Mouse (Mus musculus): ENCODE results near the gene Il27ra. TPM values are rescaled to one million over a fixed set of nuclear protein-coding genes. Genes with fewer than 3 reads are reported as not detected.

The Il27ra gene
- polyA plus RNA-seq, 1 experiment from 2014 or later, result 0.66 TPM

GRCm38 (mm10) chr8:84001281-84002000 is 40.9 kb downstream of the Il27ra start, which contains the start of gene 1700067K01Rik:
1700067K01Rik (plus strand) TSS chr8:84001502.
- 0 out of 2 replicates have a peak, but pooled peaks cover 5% of the 10 kb centered on the region for H3K27me3 ChIP-seq
- H3K4me3 ChIP-seq, result peak within 1 kb of the TSS; percentile 23
- ATAC-seq (ENCODE audit: insufficient number of reproducible peaks, insufficient read depth, low FRiP score, low TSS enrichment, low read depth), result no peak
- H3K9me3 ChIP-seq, result no peaks in the 10 kb centered on the region
- H3K4me2 ChIP-seq, result peak within 1 kb of the TSS; percentile 46
- H3K4me1 ChIP-seq, result peaks cover 49% of the 10 kb centered on the region
- H3K27ac ChIP-seq, result no peak within 1 kb of the TSS
- H3K36me3 ChIP-seq, result peaks cover 24% of the 10 kb centered on the region
- WGBS, result 26% methylated on average over 61 of the region's 61 CpGs
- H3K9ac ChIP-seq, result peak within 1 kb of the TSS; percentile 53

DNA sequence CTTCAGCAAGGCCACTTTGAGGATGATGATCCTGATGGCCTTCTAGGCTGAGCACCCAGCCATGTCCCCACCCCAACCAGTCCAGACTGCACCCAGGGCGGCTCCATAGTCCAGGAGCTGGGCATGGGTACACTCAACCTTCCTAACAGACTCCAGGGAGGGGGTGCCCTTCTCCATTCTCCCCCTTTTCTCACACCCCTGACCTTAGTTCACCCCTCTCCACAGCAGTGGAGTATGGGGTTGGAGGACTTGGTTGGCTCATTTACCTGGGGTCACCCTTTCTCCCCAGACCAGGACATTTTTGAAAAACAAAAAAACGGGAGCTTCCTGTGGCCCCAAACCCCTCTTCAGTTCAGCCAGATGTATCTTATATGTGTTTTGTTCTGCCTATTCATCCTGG is 42.6 kb downstream of the Il27ra start:
- peak overlapping the region; percentile 82; the same call in 1 of the 2 replicates for H3K4me3 ChIP-seq
- H3K4me2 ChIP-seq, result peak overlapping the region; percentile 77
- no peak overlapping the region for H3K27ac ChIP-seq
- ATAC-seq (ENCODE audit: insufficient number of reproducible peaks, insufficient read depth, low FRiP score, low TSS enrichment, low read depth), result no peak
- H3K9me3 ChIP-seq, result no peaks in the 10 kb centered on the region
- peaks cover 28% of the 10 kb centered on the region for H3K36me3 ChIP-seq
- peak overlapping the region; percentile 83 for H3K9ac ChIP-seq
- 0 out of 2 replicates have a peak, but pooled peaks cover 5% of the 10 kb centered on the region for H3K27me3 ChIP-seq
- peaks cover 52% of the 10 kb centered on the region for H3K4me1 ChIP-seq
- WGBS, result 92% methylated on average over 2 of the region's 2 CpGs

DNA sequence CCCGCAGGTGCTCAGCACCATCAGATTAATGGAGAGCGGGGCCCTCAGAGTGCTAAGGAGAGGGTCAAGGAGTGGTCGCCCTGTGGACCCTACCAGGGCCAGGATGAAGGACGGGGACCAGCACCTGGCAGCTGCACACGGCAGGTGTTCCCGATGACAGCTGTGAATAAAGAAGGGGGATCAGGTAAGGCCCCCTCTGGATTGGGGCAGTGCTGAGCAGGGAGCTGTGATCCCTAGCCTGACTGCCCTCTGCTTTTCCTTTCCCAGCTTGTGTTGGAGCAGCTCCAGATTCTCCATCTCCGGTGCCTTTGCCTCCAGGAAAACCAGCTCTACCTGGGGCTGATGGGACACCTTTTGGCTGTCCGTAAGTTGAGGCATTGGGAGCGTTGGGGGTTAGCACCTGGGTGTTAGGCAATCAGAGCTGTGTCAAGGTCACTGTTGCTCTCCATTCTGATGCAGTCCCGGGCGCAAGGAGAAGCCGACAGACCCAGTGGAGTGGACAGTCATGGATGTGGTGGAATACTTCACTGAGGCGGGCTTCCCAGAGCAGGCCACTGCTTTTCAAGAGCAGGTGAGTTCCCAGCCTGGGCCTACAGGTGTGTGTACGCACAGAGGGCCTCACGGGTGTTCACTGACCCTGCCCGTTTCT is 43.2 kb downstream of the Il27ra start:
- no peak overlapping the region for H3K27ac ChIP-seq
- H3K9me3 ChIP-seq, result no peaks in the 10 kb centered on the region
- H3K4me1 ChIP-seq, result peaks cover 50% of the 10 kb centered on the region
- ATAC-seq (ENCODE audit: insufficient number of reproducible peaks, insufficient read depth, low FRiP score, low TSS enrichment, low read depth), result no peak
- WGBS, result 62% methylated on average over 16 of the region's 16 CpGs
- H3K4me2 ChIP-seq, result peak overlapping the region; percentile 77
- H3K4me3 ChIP-seq, result peak overlapping the region; percentile 82
- peak overlapping the region; percentile 83 for H3K9ac ChIP-seq
- H3K27me3 ChIP-seq, result 0 out of 2 replicates have a peak, but pooled peaks cover 5% of the 10 kb centered on the region
- peaks cover 34% of the 10 kb centered on the region for H3K36me3 ChIP-seq

DNA sequence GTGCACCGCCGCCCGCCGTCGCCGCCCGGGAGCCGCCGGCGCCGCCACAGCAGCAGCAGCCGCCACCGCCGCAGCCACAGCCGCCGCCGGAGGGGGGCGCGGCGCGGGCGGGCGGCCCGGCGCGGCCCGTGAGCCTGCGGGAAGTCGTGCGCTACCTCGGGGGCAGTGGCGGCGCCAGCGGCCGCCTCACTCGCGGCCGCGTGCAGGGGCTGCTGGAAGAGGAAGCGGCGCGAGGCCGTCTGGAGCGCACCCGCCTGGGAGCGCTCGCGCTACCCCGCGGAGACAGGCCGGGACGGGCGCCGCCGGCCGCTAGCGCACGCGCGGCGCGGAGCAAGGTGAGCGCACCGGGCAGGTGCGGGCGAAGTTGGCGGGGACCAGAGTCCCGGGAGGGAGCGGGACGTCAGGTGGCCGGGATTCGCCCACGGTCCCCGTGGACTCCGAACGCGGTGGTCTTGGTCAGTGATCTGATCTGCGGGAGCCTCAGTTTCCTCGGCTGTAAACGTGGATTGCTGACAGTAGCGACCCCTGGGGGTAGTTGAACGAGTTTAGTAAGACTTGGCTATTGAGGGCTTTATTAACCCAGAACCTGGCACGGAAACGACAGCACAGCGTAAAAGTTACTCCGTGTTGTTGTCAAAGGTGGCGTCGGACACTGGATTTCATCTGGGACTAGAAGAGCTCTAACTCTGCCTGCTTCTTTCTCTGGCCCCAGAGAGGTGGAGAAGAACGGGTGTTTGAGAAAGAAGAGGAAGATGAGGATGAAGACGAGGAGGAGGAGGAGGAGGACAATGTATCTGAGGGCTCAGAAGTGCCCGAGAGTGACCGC is 43.9 kb downstream of the Il27ra start:
- H3K4me1 ChIP-seq, result peaks cover 44% of the 10 kb centered on the region
- H3K4me2 ChIP-seq, result peak overlapping the region; percentile 77
- no peak for ATAC-seq (ENCODE audit: insufficient number of reproducible peaks, insufficient read depth, low FRiP score, low TSS enrichment, low read depth)
- 1% methylated on average over 68 of the region's 92 CpGs for WGBS
- H3K27ac ChIP-seq, result peak overlapping the region; percentile 89
- H3K36me3 ChIP-seq, result peaks cover 39% of the 10 kb centered on the region
- peak overlapping the region; percentile 83 for H3K9ac ChIP-seq
- H3K9me3 ChIP-seq, result no peaks in the 10 kb centered on the region
- 0 out of 2 replicates have a peak, but pooled peaks cover 5% of the 10 kb centered on the region for H3K27me3 ChIP-seq
- H3K4me3 ChIP-seq, result peak overlapping the region; percentile 82

GRCm38 (mm10) chr8:83997511-83998141 is 44.8 kb downstream of the Il27ra start, which contains the start of gene Samd1:
Samd1 (plus strand) TSS chr8:83997672.
- no peak for ATAC-seq (ENCODE audit: insufficient number of reproducible peaks, insufficient read depth, low FRiP score, low TSS enrichment, low read depth)
- Histone ChIP-seq H3K36me3 (peaks cover 42% of the 10 kb centered on the region), H3K27ac (peak within 1 kb of the TSS; percentile 99), H3K9me3 (no peaks in the 10 kb centered on the region), H3K4me2 (peak within 1 kb of the TSS; percentile 86), H3K4me1 (peaks cover 36% of the 10 kb centered on the region), H3K9ac (peak within 1 kb of the TSS; percentile 90), H3K27me3 (0 out of 2 replicates have a peak, but pooled peaks cover 5% of the 10 kb centered on the region), H3K4me3 (peak within 1 kb of the TSS; percentile 82)
- under 1% methylated on average over 56 of the region's 112 CpGs for WGBS

DNA sequence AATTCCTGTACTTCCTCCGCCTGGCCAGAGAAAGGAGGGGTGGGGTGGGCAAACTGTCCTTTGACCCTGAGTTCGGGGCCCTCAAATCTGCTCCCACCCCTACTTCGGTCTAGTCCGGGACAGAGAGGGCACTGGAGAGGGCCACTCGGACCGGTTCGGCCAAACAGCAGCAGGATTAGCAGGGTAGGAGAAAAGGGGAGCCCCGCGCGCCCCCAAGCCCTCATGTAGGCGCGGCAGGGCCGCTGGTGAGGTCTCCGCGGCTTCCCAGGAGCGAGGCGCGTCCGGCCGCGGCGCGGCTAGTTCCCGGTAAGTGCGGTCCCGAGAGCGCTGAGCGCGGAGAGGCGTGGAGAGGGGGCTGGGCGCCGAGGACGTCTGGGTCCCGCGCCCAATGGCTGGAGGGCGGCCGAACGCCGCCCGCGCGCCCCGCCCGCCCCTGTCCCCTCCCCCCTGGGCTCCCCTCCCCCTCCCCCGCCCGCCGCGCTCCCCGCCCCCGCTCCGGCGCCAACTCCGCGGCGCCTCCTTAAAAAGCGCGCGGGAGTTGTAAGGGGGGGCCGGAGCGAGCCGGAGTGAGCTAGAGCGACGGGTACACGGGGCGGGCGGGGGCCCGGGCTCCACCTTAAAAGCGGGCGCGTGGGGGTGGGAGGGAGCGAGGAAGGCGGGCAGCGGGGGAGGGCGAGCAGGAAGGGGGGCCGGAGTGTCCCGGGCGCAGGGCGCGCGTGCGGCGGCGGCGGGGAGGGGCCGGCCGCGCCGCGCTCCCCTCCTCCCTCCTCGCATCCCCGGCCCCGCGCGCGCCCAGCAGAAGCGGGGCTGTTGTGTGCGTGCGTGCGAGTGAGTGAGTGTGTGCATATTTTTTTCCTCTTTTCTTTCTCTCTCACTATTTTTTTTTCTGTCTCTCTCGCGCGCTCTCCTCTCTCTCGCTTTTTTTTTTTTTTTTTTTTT is 45.6 kb downstream of the Il27ra start:
- under 1% methylated on average over 53 of the region's 103 CpGs for WGBS
- Histone ChIP-seq H3K27me3 (0 out of 2 replicates have a peak, but pooled peaks cover 5% of the 10 kb centered on the region), H3K4me2 (peak overlapping the region; percentile 86), H3K4me3 (peak overlapping the region; percentile 82), H3K4me1 (peaks cover 34% of the 10 kb centered on the region), H3K27ac (peak overlapping the region; percentile 99), H3K36me3 (peaks cover 44% of the 10 kb centered on the region), H3K9ac (peak overlapping the region; percentile 90), H3K9me3 (no peaks in the 10 kb centered on the region)
- ATAC-seq (ENCODE audit: insufficient number of reproducible peaks, insufficient read depth, low FRiP score, low TSS enrichment, low read depth), result peak; percentile 79

GRCm38 (mm10) chr8:83995973-83996372 is 46.4 kb downstream of the Il27ra start:
- peak overlapping the region; percentile 82 for H3K4me3 ChIP-seq
- H3K36me3 ChIP-seq, result peaks cover 44% of the 10 kb centered on the region
- H3K27me3 ChIP-seq, result no peaks in the 10 kb centered on the region
- H3K4me1 ChIP-seq, result peaks cover 26% of the 10 kb centered on the region
- no peak for ATAC-seq (ENCODE audit: insufficient number of reproducible peaks, insufficient read depth, low FRiP score, low TSS enrichment, low read depth)
- H3K4me2 ChIP-seq, result peak overlapping the region; percentile 86
- peak overlapping the region; percentile 89 for H3K9ac ChIP-seq
- H3K9me3 ChIP-seq, result no peaks in the 10 kb centered on the region
- H3K27ac ChIP-seq, result peak overlapping the region; percentile 99
- WGBS, result 14% methylated on average over 12 of the region's 12 CpGs

GRCm38 (mm10) chr8:83994030-83994429 is 48.4 kb downstream of the Il27ra start:
- H3K27me3 ChIP-seq, result no peaks in the 10 kb centered on the region
- no peak overlapping the region for H3K4me2 ChIP-seq
- no peak for ATAC-seq (ENCODE audit: insufficient number of reproducible peaks, insufficient read depth, low FRiP score, low TSS enrichment, low read depth)
- no peak overlapping the region for H3K27ac ChIP-seq
- H3K36me3 ChIP-seq, result peaks cover 52% of the 10 kb centered on the region
- no peaks in the 10 kb centered on the region for H3K9me3 ChIP-seq
- H3K4me1 ChIP-seq, result peaks cover 12% of the 10 kb centered on the region
- H3K4me3 ChIP-seq, result no peak overlapping the region
- no peak overlapping the region for H3K9ac ChIP-seq
- 84% methylated on average over 3 of the region's 3 CpGs for WGBS

- H3K9ac ChIP-seq, result no peak overlapping the region
- H3K4me1 ChIP-seq, result peaks cover 7% of the 10 kb centered on the region
- 82% methylated on average over 2 of the region's 2 CpGs for WGBS
- H3K4me2 ChIP-seq, result no peak overlapping the region
- H3K27ac ChIP-seq, result no peak overlapping the region
- ATAC-seq (ENCODE audit: insufficient number of reproducible peaks, insufficient read depth, low FRiP score, low TSS enrichment, low read depth), result no peak
- H3K9me3 ChIP-seq, result no peaks in the 10 kb centered on the region
- H3K27me3 ChIP-seq, result no peaks in the 10 kb centered on the region
- no peak overlapping the region for H3K4me3 ChIP-seq
- peaks cover 67% of the 10 kb centered on the region for H3K36me3 ChIP-seq
Observed at GRCm38 (mm10) chr8:83992488-83992887, 49.9 kb downstream of the Il27ra start.

DNA sequence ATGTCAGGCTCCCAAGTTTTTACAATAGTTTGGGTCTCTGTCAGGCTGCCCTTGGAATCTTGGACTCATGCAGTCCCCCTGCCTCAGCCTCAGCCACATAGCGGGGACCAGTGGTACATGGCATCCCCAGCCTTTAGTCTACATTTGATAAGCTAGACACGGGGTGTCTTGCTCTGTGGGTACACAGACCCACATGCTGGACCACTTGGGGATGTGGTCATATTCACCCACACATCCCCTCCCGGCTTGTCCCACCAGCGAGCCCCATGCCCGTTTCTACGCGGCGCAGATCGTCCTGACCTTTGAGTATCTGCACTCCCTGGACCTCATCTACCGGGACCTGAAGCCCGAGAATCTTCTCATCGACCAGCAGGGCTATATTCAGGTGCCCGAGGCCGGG is 52.2 kb downstream of the Il27ra start:
- Histone ChIP-seq H3K27me3 (no peaks in the 10 kb centered on the region), H3K4me2 (no peak overlapping the region), H3K4me1 (no peaks in the 10 kb centered on the region), H3K4me3 (no peak overlapping the region), H3K9me3 (no peaks in the 10 kb centered on the region), H3K27ac (no peak overlapping the region), H3K36me3 (peaks cover 88% of the 10 kb centered on the region), H3K9ac (no peak overlapping the region)
- ATAC-seq (ENCODE audit: insufficient number of reproducible peaks, insufficient read depth, low FRiP score, low TSS enrichment, low read depth), result no peak
- 92% methylated on average over 14 of the region's 14 CpGs for WGBS
